Mouse (Mus musculus) right cerebral cortex, postnatal 14 days (tissue): ENCODE measurements at regions not wholly inside any gene's neighbourhood (a gene's known extent, or its start where the extent isn't known, plus 50 kb on each side); places are given as distances from the start of the nearest gene placed in this dataset.

Experiments used
- DNase-seq: peaks from one replicate; pipeline ENCODE4 v3.0.0; 2022

DNA sequence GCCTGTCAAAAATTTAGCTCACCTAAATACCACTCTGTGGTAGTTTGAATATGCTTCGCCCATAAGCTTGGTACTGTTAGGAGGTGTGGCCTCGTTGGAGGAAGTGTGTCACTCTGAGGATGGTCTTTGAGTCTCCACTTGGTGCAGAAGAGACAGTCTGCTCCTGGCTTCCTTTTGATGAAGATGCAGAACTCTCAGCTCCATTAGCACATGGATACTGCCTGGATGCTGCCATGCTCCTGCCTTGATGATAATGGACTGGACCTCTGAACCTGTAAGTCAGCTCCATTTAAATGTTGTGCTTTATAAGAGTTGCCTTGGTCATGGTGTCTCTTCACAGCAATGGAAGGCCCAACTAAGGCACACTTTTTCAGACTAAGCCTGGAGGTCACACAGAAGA lies 56.9 kb upstream of the Pik3r1 start:
- DNase-seq = no peak

DNA sequence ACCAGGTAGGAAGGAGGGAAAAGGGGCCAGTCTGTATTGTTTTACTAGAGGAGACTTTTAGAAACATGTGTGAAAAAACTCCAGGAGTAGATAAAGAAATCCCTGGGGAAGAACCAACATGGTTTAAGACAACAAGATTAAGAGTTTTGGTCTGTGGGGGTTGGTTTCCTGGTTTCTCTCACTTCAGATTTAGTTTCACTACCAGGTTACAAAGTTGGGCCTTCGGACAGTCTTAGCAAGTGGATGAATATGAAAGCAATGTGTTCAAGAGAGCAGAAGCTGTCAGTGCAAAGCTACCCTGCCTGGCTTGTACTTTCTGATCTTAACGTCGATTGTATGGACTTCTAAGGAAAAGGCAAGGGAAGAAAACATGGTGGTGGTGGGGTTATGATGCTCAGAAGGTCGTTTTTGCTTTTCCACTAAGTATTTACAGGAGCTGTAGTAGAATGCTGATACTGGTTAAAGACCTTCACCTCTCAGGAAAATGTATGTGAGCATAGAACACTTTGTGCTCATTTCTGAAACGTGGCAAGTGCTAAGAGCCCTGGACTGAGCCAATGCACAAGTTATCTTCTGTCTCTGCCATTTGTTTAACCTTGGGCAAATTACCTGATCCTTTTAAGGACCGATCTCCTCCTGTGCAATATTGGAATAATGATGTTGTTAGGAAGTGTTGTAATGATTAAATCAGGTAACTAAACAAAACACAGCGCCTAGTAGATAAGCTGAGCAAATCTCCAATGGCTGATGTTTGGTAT lies 64.0 kb upstream of the Pik3r1 start:
- DNase-seq = no peak

GRCm38 (mm10) chr13:101834546-101834945 lies 66.5 kb upstream of the Pik3r1 start:
- DNase-seq = no peak

- DNase-seq = no peak
Measured at GRCm38 (mm10) chr13:101836992-101837391, 69.0 kb upstream of the Pik3r1 start.

- DNase-seq = no peak
Measured at GRCm38 (mm10) chr13:101844461-101845440, 76.7 kb upstream of the Pik3r1 start.

- no peak for DNase-seq
Measured at GRCm38 (mm10) chr13:101846016-101846415, 78.0 kb upstream of the Pik3r1 start.

GRCm38 (mm10) chr13:101847879-101848600 lies 80.0 kb upstream of the Pik3r1 start:
- no peak for DNase-seq

GRCm38 (mm10) chr13:101848601-101849147 lies 80.7 kb upstream of the Pik3r1 start:
- no peak for DNase-seq

GRCm38 (mm10) chr13:101849416-101849815 lies 81.4 kb upstream of the Pik3r1 start:
- no peak for DNase-seq

- DNase-seq = no peak
Measured at GRCm38 (mm10) chr13:101851329-101851728, 83.3 kb upstream of the Pik3r1 start.

GRCm38 (mm10) chr13:101852960-101853359 lies 84.9 kb upstream of the Pik3r1 start:
- DNase-seq = no peak

- peak; percentile 48 for DNase-seq
Measured at GRCm38 (mm10) chr13:101855141-101855540, 87.1 kb upstream of the Pik3r1 start.

- no peak for DNase-seq
Measured at GRCm38 (mm10) chr13:101860704-101861103, 92.7 kb upstream of the Pik3r1 start.

DNA sequence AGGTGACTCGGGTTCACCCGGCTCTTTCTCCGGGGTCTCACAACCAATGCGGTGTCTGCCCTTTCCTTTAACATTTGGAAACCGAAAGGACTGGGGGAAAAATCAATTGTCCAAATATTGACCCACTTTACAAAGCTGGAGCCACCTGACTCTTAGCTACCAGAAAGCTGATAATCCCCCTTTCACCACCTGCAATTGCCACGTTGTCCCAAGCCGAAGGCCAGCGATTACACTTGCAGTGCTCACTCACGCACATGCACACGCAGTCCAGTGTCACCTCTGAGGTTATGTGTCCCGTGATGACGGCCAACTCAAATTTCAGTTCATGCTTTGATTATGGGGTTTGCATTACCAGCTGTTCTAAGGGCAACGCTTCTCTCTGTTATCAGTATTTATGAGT lies 94.0 kb upstream of the Pik3r1 start:
- DNase-seq = no peak

DNA sequence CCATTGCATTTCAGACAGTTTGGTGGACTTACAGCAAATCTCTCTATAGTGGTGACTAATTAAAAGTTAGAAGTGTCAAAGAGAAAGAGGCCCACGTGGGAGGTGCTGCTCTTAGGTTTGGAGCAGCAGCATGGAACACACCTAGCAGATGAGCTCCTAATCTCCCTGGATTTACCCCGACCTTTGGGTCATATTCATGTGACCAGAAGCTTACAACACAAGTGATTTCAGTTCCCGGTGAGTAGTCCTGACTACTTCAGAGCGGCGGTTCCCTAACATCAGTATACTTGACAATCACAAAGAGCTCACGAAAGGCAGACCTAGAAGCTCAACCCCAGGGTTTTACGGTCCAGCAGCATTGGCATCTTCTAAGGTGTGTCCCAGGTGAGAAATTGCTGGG lies 95.0 kb upstream of the Pik3r1 start:
- no peak for DNase-seq

- DNase-seq = no peak
Measured at GRCm38 (mm10) chr13:101863602-101864001, 95.6 kb upstream of the Pik3r1 start.

GRCm38 (mm10) chr13:101866843-101867242 lies 98.8 kb upstream of the Pik3r1 start:
- no peak for DNase-seq

- peak; percentile 19 for DNase-seq
Measured at GRCm38 (mm10) chr13:101874761-101875160, 106.7 kb upstream of the Pik3r1 start.

- DNase-seq = no peak
Measured at GRCm38 (mm10) chr13:101876069-101876468, 108.1 kb upstream of the Pik3r1 start.

- no peak for DNase-seq
Measured at GRCm38 (mm10) chr13:101876601-101877000, 108.6 kb upstream of the Pik3r1 start.

GRCm38 (mm10) chr13:101878168-101878567 lies 110.2 kb upstream of the Pik3r1 start:
- no peak for DNase-seq

DNA sequence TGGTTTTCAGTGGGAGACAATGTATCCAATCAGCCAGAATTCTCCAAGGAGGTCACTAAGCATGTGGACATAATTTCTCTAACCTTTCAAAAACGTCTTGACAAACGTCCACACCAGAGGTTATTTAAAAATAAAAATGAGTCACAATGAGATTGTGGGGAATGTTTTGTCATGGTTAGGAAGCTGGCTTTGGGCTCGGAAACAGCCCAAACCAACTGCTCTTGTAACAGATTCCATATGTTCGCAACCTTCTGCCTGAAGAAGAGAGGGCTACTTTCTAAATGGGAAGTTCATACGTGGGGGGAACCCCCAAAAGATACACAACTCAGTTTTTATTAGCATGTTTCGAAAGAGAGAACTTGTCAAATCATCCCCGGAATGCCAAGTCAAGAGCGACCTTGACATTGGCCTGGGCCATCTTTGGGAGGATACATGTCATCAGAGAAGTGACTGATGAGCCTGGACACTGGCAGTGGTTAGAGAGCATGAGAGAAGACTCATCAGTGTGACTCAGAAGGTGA lies 111.6 kb upstream of the Pik3r1 start:
- no peak for DNase-seq

DNA sequence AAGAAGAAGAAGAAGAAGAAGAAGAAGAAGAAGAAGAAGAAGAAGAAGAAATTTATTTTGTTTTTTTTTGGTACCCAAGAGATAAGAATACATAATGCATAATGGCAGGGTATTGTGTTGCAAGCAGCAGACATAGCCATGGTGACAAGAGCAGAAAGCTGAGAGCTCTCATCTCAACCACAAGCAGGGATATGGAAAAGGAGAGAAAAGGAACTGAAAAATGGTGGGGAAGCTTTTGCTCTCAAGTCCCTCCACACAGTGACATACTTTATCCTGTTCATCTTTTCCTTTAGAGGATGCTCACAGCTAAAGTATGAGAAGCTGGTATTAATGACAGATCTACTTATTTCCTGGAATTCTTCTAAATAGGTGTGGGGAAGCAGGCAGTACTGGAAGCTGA lies 115.2 kb upstream of the Pik3r1 start:
- no peak for DNase-seq
